Mouse (Mus musculus): ENCODE measurements around the gene Dcaf6. TPM values are rescaled to one million over a fixed set of nuclear protein-coding genes. Genes with fewer than 3 reads are reported as not detected.

Gene Dcaf6
- polyA plus RNA-seq, 1 experiment: 26.0 TPM

DNA sequence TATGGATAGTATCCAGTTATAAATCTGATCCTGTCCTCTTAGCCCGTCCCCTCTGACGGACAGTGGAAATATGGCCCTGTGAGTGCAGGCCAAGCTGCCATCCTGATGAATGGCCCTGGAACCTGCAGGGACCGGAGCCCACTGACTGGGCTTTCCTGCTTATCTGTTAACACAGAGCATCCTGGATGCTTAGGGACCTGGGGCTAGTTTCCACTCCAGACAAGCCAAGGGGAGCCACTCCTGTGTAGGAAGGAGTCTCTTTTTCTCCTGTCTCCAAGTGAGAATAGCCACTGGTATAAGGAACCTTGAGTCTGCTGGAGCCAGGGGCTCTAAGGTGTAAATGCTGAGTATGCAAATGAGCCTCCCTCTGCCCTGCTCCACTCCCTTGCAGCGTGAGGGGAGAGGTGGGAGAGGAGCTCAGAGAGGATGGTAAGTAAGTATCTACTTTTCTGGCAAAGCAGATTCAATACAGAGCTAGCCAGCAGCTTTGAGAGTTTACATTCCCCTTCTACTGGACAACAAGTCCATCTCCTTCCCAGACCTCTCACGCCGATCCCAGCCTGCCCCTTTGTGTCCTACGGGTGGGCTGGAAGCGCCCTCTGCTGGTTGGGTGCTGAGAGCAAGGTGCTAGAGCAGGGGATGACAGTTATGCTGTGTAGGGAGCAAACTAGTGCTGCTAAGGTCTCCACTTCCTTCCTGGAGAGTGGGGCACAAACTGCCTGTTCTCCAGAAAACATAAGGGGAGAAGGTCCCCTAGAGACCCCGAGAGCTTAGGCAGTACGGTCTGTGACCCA lies 139.9 kb downstream of the Dcaf6 start:
- DNase-seq: peak; percentile 62
- no peak overlapping the region for H3K4me3 ChIP-seq (replicated peaks; ENCODE audit: extremely low read depth, low read depth, low read length)
- WGBS: 36% methylated on average over 10 of the region's 10 CpGs
- no peaks in the 10 kb centered on the region for H3K4me1 ChIP-seq (ENCODE audit: control insufficient read depth, insufficient read depth, low read length)
- TF ChIP-seq CTCF (IDR thresholded peaks at IDR 0.05; ENCODE audit: insufficient read depth, low read length): peak; percentile 87
- no peak for TF ChIP-seq POLR2A (IDR thresholded peaks at IDR 0.05; ENCODE audit: borderline replicate concordance, extremely low read depth, low read depth, low read length)

DNA sequence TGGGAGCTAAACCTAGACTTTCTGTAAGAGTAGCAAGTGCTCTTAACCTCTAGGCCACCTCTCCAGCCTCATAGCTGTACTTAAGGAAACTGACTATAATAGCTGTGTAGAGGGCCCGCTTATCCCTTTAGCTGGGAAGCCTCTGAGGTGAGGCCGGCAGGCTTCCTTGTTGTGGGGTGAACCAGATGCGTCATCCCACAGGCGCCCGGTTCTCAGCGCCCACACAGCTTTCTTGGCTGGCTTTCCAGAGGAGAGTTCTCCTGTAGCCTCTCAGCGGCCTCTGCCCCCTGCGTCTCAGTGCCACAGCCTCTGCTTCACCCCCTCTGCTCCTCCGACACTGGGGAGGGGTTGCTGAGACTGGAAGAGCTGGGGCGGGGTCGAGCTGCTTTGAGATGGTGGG lies 143.9 kb downstream of the Dcaf6 start:
- WGBS: 54% methylated on average over 11 of the region's 11 CpGs

GRCm38 (mm10) chr1:165308180-165308579 lies 152.1 kb downstream of the Dcaf6 start:
- TF ChIP-seq POLR2A (IDR thresholded peaks at IDR 0.05; ENCODE audit: borderline replicate concordance, extremely low read depth, low read depth, low read length) (no peak), CTCF (IDR thresholded peaks at IDR 0.05; ENCODE audit: insufficient read depth, low read length) (no peak)
- H3K4me1 ChIP-seq (ENCODE audit: control insufficient read depth, insufficient read depth, low read length): no peaks in the 10 kb centered on the region
- WGBS: 87% methylated on average over 11 of the region's 11 CpGs
- H3K4me3 ChIP-seq (replicated peaks; ENCODE audit: extremely low read depth, low read depth, low read length): no peak overlapping the region
- no peak for DNase-seq

More for the DNA sequence above, 143.9 kb downstream of the Dcaf6 start:
- Histone ChIP-seq H3K4me1 (ENCODE audit: control insufficient read depth, insufficient read depth, low read length) (no peaks in the 10 kb centered on the region), H3K4me3 (replicated peaks; ENCODE audit: extremely low read depth, low read depth, low read length) (no peak overlapping the region)
- TF ChIP-seq CTCF (IDR thresholded peaks at IDR 0.05; ENCODE audit: insufficient read depth, low read length) (no peak), POLR2A (IDR thresholded peaks at IDR 0.05; ENCODE audit: borderline replicate concordance, extremely low read depth, low read depth, low read length) (no peak)
- DNase-seq: no peak

- H3K4me1 ChIP-seq (ENCODE audit: control insufficient read depth, insufficient read depth, low read length): peaks cover 2% of the 10 kb centered on the region; the same call in 1 of the 2 replicates
- DNase-seq: no peak
- whole genome bisulfite sequencing: 85% methylated on average over 7 of the region's 7 CpGs
- no peak for TF ChIP-seq CTCF (IDR thresholded peaks at IDR 0.05; ENCODE audit: insufficient read depth, low read length)
- TF ChIP-seq POLR2A (IDR thresholded peaks at IDR 0.05; ENCODE audit: borderline replicate concordance, extremely low read depth, low read depth, low read length): no peak
- H3K4me3 ChIP-seq (replicated peaks; ENCODE audit: extremely low read depth, low read depth, low read length): no peak overlapping the region
Measured at GRCm38 (mm10) chr1:165304341-165304740, 155.9 kb downstream of the Dcaf6 start.

DNA sequence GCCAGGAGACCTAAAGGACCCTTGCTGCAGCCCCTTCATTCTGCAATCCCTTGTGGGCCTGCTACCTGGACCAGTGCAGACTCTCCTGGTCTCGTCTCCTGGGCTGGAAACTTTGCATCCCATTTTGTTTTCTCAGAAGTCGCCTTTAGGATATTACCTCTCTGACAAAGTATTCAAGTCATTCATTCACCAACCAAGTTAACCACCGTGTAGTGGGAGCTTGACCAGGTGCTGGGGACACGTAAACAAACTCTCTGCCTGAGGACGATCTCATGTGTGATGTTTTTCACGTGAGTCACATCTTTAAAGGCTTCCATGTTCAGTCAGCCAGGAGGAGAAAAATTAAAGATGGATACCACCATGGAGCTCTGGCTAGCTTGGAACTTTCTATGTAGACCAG lies 157.1 kb downstream of the Dcaf6 start:
- 68% methylated on average over 6 of the region's 6 CpGs for WGBS
- H3K4me3 ChIP-seq (replicated peaks; ENCODE audit: extremely low read depth, low read depth, low read length): no peak overlapping the region
- TF ChIP-seq POLR2A (IDR thresholded peaks at IDR 0.05; ENCODE audit: borderline replicate concordance, extremely low read depth, low read depth, low read length) (no peak), CTCF (IDR thresholded peaks at IDR 0.05; ENCODE audit: insufficient read depth, low read length) (no peak)
- H3K4me1 ChIP-seq (ENCODE audit: control insufficient read depth, insufficient read depth, low read length): peaks cover 2% of the 10 kb centered on the region; the same call in 1 of the 2 replicates
- no peak for DNase-seq

GRCm38 (mm10) chr1:165302455-165303208 lies 157.6 kb downstream of the Dcaf6 start:
- no peak overlapping the region for H3K4me3 ChIP-seq (replicated peaks; ENCODE audit: extremely low read depth, low read depth, low read length)
- WGBS: 70% methylated on average over 13 of the region's 13 CpGs
- no peak for DNase-seq
- H3K4me1 ChIP-seq (ENCODE audit: control insufficient read depth, insufficient read depth, low read length): peaks cover 2% of the 10 kb centered on the region; the same call in 1 of the 2 replicates
- TF ChIP-seq CTCF (IDR thresholded peaks at IDR 0.05; ENCODE audit: insufficient read depth, low read length) (no peak), POLR2A (IDR thresholded peaks at IDR 0.05; ENCODE audit: borderline replicate concordance, extremely low read depth, low read depth, low read length) (no peak)

DNA sequence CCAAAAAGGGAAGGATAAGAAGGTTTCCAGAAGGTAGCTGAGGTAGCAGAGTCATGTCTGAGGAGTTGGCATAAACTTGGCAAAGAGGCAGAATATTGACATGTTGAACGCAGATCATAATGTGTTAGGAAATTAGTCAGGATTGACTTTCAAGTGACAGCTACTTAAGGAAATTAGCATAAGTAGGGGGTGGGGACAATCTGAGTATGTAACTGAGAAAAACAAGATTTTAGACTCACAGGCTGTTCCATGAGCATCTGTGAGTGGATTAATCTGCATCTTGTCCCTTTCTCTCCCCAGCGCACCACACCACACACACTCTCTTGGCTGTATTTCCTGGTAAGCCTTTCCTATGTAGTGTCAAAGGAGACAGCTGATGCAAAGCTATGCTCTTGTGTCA lies 158.7 kb downstream of the Dcaf6 start:
- DNase-seq: no peak
- H3K4me3 ChIP-seq (replicated peaks; ENCODE audit: extremely low read depth, low read depth, low read length): no peak overlapping the region
- H3K4me1 ChIP-seq (ENCODE audit: control insufficient read depth, insufficient read depth, low read length): peaks cover 2% of the 10 kb centered on the region; the same call in 1 of the 2 replicates
- 85% methylated on average over 2 of the region's 2 CpGs for WGBS
- TF ChIP-seq POLR2A (IDR thresholded peaks at IDR 0.05; ENCODE audit: borderline replicate concordance, extremely low read depth, low read depth, low read length) (no peak), CTCF (IDR thresholded peaks at IDR 0.05; ENCODE audit: insufficient read depth, low read length) (no peak)

DNA sequence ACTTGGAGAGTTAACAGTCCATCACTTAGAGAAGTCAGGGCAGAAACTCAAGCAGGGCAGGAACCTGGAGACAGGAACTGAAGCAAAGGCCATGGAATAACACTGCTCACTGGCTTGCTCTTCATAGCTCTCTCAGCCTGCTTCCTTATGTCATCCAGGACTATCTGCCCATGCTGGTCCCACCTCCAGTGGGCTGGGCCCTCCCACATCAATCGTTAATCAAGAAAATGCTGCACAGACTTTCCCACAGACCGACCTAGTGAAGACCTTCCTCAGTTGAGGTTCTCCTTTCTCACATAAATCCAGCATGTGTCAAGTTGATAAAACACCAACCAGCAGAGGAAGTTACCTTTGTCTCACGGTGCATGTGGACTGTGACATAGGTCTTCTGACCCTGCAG lies 159.2 kb downstream of the Dcaf6 start:
- TF ChIP-seq POLR2A (IDR thresholded peaks at IDR 0.05; ENCODE audit: borderline replicate concordance, extremely low read depth, low read depth, low read length) (no peak), CTCF (IDR thresholded peaks at IDR 0.05; ENCODE audit: insufficient read depth, low read length) (no peak)
- H3K4me3 ChIP-seq (replicated peaks; ENCODE audit: extremely low read depth, low read depth, low read length): no peak overlapping the region
- DNase-seq: no peak
- WGBS: 57% methylated on average over 3 of the region's 3 CpGs
- peaks cover 2% of the 10 kb centered on the region; the same call in 1 of the 2 replicates for H3K4me1 ChIP-seq (ENCODE audit: control insufficient read depth, insufficient read depth, low read length)

DNA sequence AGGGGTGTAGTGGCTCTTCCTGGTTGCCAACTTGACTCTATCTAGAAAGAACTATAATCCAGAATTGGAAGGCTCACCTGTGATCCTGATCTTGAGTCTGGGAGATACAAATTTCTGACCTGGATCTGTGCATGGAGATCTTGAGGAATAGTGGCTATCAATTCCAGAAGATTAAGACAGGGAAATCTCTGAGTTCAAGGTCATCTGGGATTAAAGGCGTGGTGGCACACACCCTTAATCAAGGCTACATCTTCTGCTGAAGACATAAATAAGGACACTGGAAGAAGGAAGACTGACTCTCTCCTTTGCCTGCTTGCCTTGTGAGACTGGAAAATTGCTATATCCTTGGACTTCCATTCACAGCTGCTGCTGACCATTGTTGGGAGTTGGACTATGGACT lies 164.8 kb downstream of the Dcaf6 start, which contains the start of gene Gpr161:
TSS of gene Gpr161 (plus strand) at position 301 of the 400 bp plus-strand sequence.
- Histone ChIP-seq H3K4me1 (ENCODE audit: control insufficient read depth, insufficient read depth, low read length) (peaks cover 2% of the 10 kb centered on the region; the same call in 1 of the 2 replicates), H3K4me3 (replicated peaks; ENCODE audit: extremely low read depth, low read depth, low read length) (no peak within 1 kb of the TSS)
- WGBS: 88% methylated on average over 1 of the region's 1 CpGs
- TF ChIP-seq CTCF (IDR thresholded peaks at IDR 0.05; ENCODE audit: insufficient read depth, low read length): no peak
- no peak for TF ChIP-seq POLR2A (IDR thresholded peaks at IDR 0.05; ENCODE audit: borderline replicate concordance, extremely low read depth, low read depth, low read length)
- no peak for DNase-seq
